Mouse (Mus musculus): ENCODE data around the gene Nhsl2.

DNA sequence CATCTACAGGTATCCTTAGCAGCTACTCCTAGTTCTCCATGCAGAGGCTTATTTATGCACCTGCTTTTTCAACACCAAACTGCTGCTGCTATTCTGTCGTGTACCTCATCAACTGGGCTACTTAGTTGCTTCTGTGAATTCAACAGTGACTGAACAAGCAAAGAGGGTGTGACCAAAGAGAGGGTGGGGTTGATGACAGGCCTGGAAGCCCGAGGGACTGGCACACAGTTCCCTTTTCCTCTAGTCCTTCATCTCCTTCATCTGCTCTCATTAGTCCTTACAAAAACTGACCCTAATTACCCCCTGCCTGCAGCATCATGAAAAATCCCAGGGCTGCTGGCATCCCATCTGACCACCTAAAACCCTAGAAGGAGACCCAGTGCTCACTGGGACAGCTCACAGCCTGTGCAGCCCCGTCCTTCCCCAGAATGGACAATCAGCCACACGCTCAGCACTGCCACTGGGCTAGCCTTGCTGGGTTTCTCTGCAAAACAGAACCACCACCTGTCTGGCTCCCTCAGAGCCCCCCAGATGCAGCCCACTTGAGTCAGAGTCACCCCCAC lies 216.1 kb downstream of the Nhsl2 start:
- TF ChIP-seq CTCF (IDR thresholded peaks at IDR 0.05; ENCODE audit: extremely low read depth, insufficient read length, insufficient replicate concordance, low read depth, low read length), result no peak
- no peak for TF ChIP-seq POLR2A (IDR thresholded peaks at IDR 0.05; ENCODE audit: low read depth, low read length)

All from small intestine, adult 2 months (tissue).